Mouse (Mus musculus): ENCODE results near the gene Cgas. TPM values are rescaled to one million over a fixed set of nuclear protein-coding genes. Genes with fewer than 3 reads are reported as not detected.

The Cgas gene
- total RNA-seq, 2 experiments from 2014 or later: 20.1 to 23.1 TPM

- ATAC-seq (replicated peaks; ENCODE audit: poor library complexity, severe bottlenecking): no peak
Observed at GRCm38 (mm10) chr9:78393741-78394140, 49.3 kb downstream of the Cgas start.

DNA sequence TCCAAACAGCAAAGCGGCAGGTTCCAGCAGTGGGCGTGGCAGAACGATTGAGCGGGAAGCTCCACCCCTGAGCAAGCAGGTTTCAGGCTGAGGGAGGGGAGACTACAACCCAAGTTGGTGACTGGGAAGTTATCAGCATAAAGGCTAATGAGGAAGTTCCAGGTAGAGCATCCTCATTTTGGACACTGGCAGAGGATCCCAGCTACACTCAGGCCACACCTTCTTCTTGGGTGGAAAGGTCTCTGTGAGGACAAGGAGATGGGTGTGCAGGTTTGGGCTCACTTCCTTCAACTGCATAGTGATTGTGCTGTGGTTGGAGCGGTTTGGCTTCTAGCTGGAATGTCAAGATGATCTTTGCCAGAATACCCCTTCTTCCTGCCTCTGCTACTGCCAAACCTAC is 53.1 kb downstream of the Cgas start:
- peak; percentile 83 for ATAC-seq (replicated peaks; ENCODE audit: poor library complexity, severe bottlenecking)

GRCm38 (mm10) chr9:78386947-78387346 is 56.1 kb downstream of the Cgas start:
- ATAC-seq (replicated peaks; ENCODE audit: poor library complexity, severe bottlenecking): no peak

GRCm38 (mm10) chr9:78385893-78386292 is 57.1 kb downstream of the Cgas start:
- peak; percentile 37; the same call in 1 of the 2 replicates for ATAC-seq (replicated peaks; ENCODE audit: poor library complexity, severe bottlenecking)

Other genes with a start within 250 kb of the Cgas start
- not detected in 2 replicates for gene Gsta1, start 212.6 kb downstream of the Cgas start, total RNA-seq (2014; fragmentation: Nextera tagmentation)
- gene Gsta1, start 212.6 kb downstream of the Cgas start, total RNA-seq (2017): not detected in 2 replicates
- not detected in 2 replicates for gene Gm3776, start 186.1 kb downstream of the Cgas start, total RNA-seq (2014; fragmentation: Nextera tagmentation)
- not detected in 2 replicates for gene Gm3776, start 186.1 kb downstream of the Cgas start, total RNA-seq (2017)
- not detected in 2 replicates for gene Gm10639, start 153.3 kb downstream of the Cgas start, total RNA-seq (2014; fragmentation: Nextera tagmentation)
- gene Gm10639, start 153.3 kb downstream of the Cgas start, total RNA-seq (2017): not detected in 2 replicates
- gene Omt2a, start 128.4 kb downstream of the Cgas start, total RNA-seq (2014; fragmentation: Nextera tagmentation): not detected in 2 replicates
- not detected in 2 replicates for gene Omt2a, start 128.4 kb downstream of the Cgas start, total RNA-seq (2017)
- gene Omt2b, start 115.6 kb downstream of the Cgas start, total RNA-seq (2014; fragmentation: Nextera tagmentation): not detected in 2 replicates
- gene Omt2b, start 115.6 kb downstream of the Cgas start, total RNA-seq (2017): not detected in 2 replicates
- gene Gsta2, start 87.4 kb downstream of the Cgas start, total RNA-seq (2014; fragmentation: Nextera tagmentation): not detected in 2 replicates
- not detected in 2 replicates for gene Gsta2, start 87.4 kb downstream of the Cgas start, total RNA-seq (2017)
- not detected in 2 replicates for gene Dppa5a, start 75.1 kb downstream of the Cgas start, total RNA-seq (2014; fragmentation: Nextera tagmentation)
- gene Dppa5a, start 75.1 kb downstream of the Cgas start, total RNA-seq (2017): not detected in 2 replicates
- not detected in 2 replicates for gene Ooep, start 64.5 kb downstream of the Cgas start, total RNA-seq (2014; fragmentation: Nextera tagmentation)
- gene Ooep, start 64.5 kb downstream of the Cgas start, total RNA-seq (2017): not detected in 2 replicates
- gene Ddx43, start 47.5 kb downstream of the Cgas start, total RNA-seq (2014; fragmentation: Nextera tagmentation): 0.28 TPM in 1 of 2 replicates, not detected in the other
- gene Ddx43, start 47.5 kb downstream of the Cgas start, total RNA-seq (2017): 0.04 TPM in 1 of 2 replicates, not detected in the other
- gene Mto1, start 5.0 kb upstream of the Cgas start, total RNA-seq (2014; fragmentation: Nextera tagmentation): 27.8 and 43.2 TPM in 2 replicates
- gene Mto1, start 5.0 kb upstream of the Cgas start, total RNA-seq (2017): 30.2 and 31.5 TPM in 2 replicates
- not detected in 2 replicates for gene Gm17324, start 5.5 kb upstream of the Cgas start, total RNA-seq (2014; fragmentation: Nextera tagmentation)
- 0.46 TPM in 1 of 2 replicates, not detected in the other for gene Gm17324, start 5.5 kb upstream of the Cgas start, total RNA-seq (2017)
- gene Eef1a1, start 45.9 kb upstream of the Cgas start, total RNA-seq (2014; fragmentation: Nextera tagmentation): 11,615 and 12,636 TPM in 2 replicates
- gene Eef1a1, start 45.9 kb upstream of the Cgas start, total RNA-seq (2017): 9,337 and 10,965 TPM in 2 replicates
- 5.5 and 11.3 TPM in 2 replicates for gene Slc17a5, start 144.8 kb upstream of the Cgas start, total RNA-seq (2014; fragmentation: Nextera tagmentation)
- 8.9 and 11.5 TPM in 2 replicates for gene Slc17a5, start 144.8 kb upstream of the Cgas start, total RNA-seq (2017)
- gene Cd109, start 172.3 kb upstream of the Cgas start, total RNA-seq (2014; fragmentation: Nextera tagmentation): not detected in 2 replicates
- not detected in 2 replicates for gene Cd109, start 172.3 kb upstream of the Cgas start, total RNA-seq (2017)

Measured in granulocyte monocyte progenitor cell, adult 5-6 weeks (primary cell).